Mouse (Mus musculus) cerebellum, adult 2 months (tissue): ENCODE data around the gene Rfc1.

Source experiments
- CTCF ChIP-seq: fragments of 200-500 bp; IDR thresholded peaks from 2 replicates; pipeline ENCODE4 v1.5.1; 2011; ENCODE audit warnings: low read depth, mild to moderate bottlenecking, control low read depth, low read length, moderate library complexity, borderline replicate concordance; ENCODE audit not compliant: insufficient read depth
- POLR2A ChIP-seq: fragments of 200-500 bp; IDR thresholded peaks from 2 replicates; pipeline ENCODE4 v1.6.1; 2011; ENCODE audit warnings: low read length, control low read depth, borderline replicate concordance; ENCODE audit not compliant: insufficient read depth

GRCm38 (mm10) chr5:65247296-65247695 lies 88.2 kb downstream of the Rfc1 start:
- TF ChIP-seq CTCF = no peak
- no peak for TF ChIP-seq POLR2A
